Mouse (Mus musculus): Measurements from ENCODE around the gene Als2cr12.
"Not testable (repeated sequence)": the region's sequence is repeated elsewhere in the genome, so short reads cannot be mapped to it uniquely, and the experiment has no call there.

The Als2cr12 gene

GRCm38 (mm10) chr1:58717589-58718270 is 21.9 kb upstream of the Als2cr12 start:
- DNase-seq = no peak

GRCm38 (mm10) chr1:58716883-58717220 is 21.1 kb upstream of the Als2cr12 start:
- no peak for DNase-seq

GRCm38 (mm10) chr1:58716162-58716882 is 20.5 kb upstream of the Als2cr12 start:
- DNase-seq = no peak

GRCm38 (mm10) chr1:58715536-58715935 is 19.7 kb upstream of the Als2cr12 start:
- DNase-seq = no peak

GRCm38 (mm10) chr1:58714361-58714760 is 18.6 kb upstream of the Als2cr12 start:
- DNase-seq = no peak

- DNase-seq = no peak
Measured at GRCm38 (mm10) chr1:58713893-58714231, 18.1 kb upstream of the Als2cr12 start.

- DNase-seq = peak; percentile 55
Measured at GRCm38 (mm10) chr1:58713081-58713892, 17.5 kb upstream of the Als2cr12 start.

- no peak for DNase-seq
Measured at GRCm38 (mm10) chr1:58712076-58713061, 16.6 kb upstream of the Als2cr12 start.

- DNase-seq = no peak
Measured at GRCm38 (mm10) chr1:58711365-58712016, 15.7 kb upstream of the Als2cr12 start, which contains the start of gene Cflar. Gene Cflar, plus strand, starts transcription at chr1:58711508.

GRCm38 (mm10) chr1:58710711-58711364 is 15.0 kb upstream of the Als2cr12 start:
- DNase-seq = no peak

- not testable (repeated sequence) for DNase-seq
Measured at GRCm38 (mm10) chr1:58710043-58710442, 14.3 kb upstream of the Als2cr12 start.

- DNase-seq = not testable (repeated sequence)
Measured at GRCm38 (mm10) chr1:58700580-58701162, 4.9 kb upstream of the Als2cr12 start.

- DNase-seq = no peak
Measured at GRCm38 (mm10) chr1:58699988-58700387, 4.2 kb upstream of the Als2cr12 start.

GRCm38 (mm10) chr1:58698781-58699180 is 3.0 kb upstream of the Als2cr12 start:
- DNase-seq = no peak

GRCm38 (mm10) chr1:58697607-58698006 is 1.8 kb upstream of the Als2cr12 start:
- DNase-seq = peak; percentile 47

GRCm38 (mm10) chr1:58693696-58694095 is 2.1 kb downstream of the Als2cr12 start:
- no peak for DNase-seq

- not testable (repeated sequence) for DNase-seq
Measured at GRCm38 (mm10) chr1:58691718-58692117, 4.1 kb downstream of the Als2cr12 start.

GRCm38 (mm10) chr1:58690834-58691488 is 4.8 kb downstream of the Als2cr12 start:
- not testable (repeated sequence) for DNase-seq

- no peak for DNase-seq
Measured at GRCm38 (mm10) chr1:58690006-58690744, 5.6 kb downstream of the Als2cr12 start.

GRCm38 (mm10) chr1:58689426-58689825 is 6.4 kb downstream of the Als2cr12 start:
- no peak for DNase-seq
